Mouse (Mus musculus) kidney, adult 2 months (tissue): Measurements from ENCODE around the gene A830031A19Rik.

Experiments
- CTCF ChIP-seq: fragments of 200-500 bp; conservative IDR thresholded peaks from 2 replicates; pipeline ENCODE4 v1.5.1; 2011; ENCODE audit warnings: low read depth, mild to moderate bottlenecking, control low read depth, low read length, moderate library complexity, mixed read lengths; ENCODE audit not compliant: insufficient read depth, insufficient read length
- POLR2A ChIP-seq: fragments of 200-500 bp; IDR thresholded peaks from one replicate; pipeline ENCODE4 v1.6.1; 2011; ENCODE audit warnings: low read depth, low read length, control low read depth

DNA sequence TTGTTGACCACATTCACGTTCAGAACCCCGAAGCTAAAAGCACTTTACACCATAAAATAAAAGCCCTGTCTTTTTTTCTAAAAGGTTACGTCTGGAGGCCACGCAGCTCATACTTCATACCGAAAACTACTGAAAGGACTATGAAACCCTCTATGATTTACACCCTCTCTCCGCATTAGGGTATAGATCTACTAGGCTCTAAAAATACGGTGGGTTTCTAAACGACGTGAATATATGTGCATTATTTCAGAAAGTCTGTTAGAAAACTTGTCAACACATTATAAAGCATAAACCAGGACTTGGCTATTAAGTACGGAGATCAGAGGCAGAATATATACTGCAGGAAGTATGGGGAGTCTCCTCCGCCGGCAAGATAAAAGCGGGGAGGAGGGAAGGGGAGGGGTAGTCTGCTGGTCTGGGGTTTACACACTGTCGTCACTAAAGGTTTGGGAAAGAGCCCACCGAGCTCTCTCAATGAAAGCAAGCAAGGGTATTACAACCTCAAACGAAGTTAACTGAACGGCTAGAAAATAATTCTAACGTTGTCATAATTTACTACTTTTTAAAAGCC, 748 bp downstream of the A830031A19Rik start:
- TF ChIP-seq POLR2A (no peak), CTCF (no peak)
